Mouse (Mus musculus): Measurements from ENCODE around the gene Pgbd5. TPM values are rescaled to one million over a fixed set of nuclear protein-coding genes. Genes with fewer than 3 reads are reported as not detected.

The Pgbd5 gene
- polyA plus RNA-seq, 1 experiment: 0.22 TPM

GRCm38 (mm10) chr8:124397321-124398065, 42.0 kb downstream of the Pgbd5 start:
- DNase-seq: no peak
- no peak overlapping the region for H3K4me3 ChIP-seq (ENCODE audit: control insufficient read depth, insufficient read depth, low read length)
- H3K27me3 ChIP-seq (ENCODE audit: control insufficient read depth, insufficient read depth, low read length): no peaks in the 10 kb centered on the region
- no peaks in the 10 kb centered on the region for H3K4me1 ChIP-seq (replicated peaks; ENCODE audit: control insufficient read depth, insufficient read depth, low read length)
- 85% methylated on average over 11 of the region's 11 CpGs for WGBS
- no peaks in the 10 kb centered on the region for H3K36me3 ChIP-seq (ENCODE audit: control insufficient read depth, insufficient read depth, low read length)
- TF ChIP-seq CTCF (IDR thresholded peaks at IDR 0.05; ENCODE audit: borderline replicate concordance, control insufficient read depth, extremely low read depth, insufficient read depth, low read length, poor library complexity): no peak
- no peak for TF ChIP-seq POLR2A (IDR thresholded peaks at IDR 0.05; ENCODE audit: control insufficient read depth, extremely low read depth, insufficient read depth, low read length, poor library complexity)
- H3K27ac ChIP-seq (ENCODE audit: control insufficient read depth, insufficient read depth, low read length): no peak overlapping the region

- no peaks in the 10 kb centered on the region for H3K4me1 ChIP-seq (replicated peaks; ENCODE audit: control insufficient read depth, insufficient read depth, low read length)
- no peak overlapping the region for H3K27ac ChIP-seq (ENCODE audit: control insufficient read depth, insufficient read depth, low read length)
- H3K4me3 ChIP-seq (ENCODE audit: control insufficient read depth, insufficient read depth, low read length): no peak overlapping the region
- H3K36me3 ChIP-seq (ENCODE audit: control insufficient read depth, insufficient read depth, low read length): no peaks in the 10 kb centered on the region
- TF ChIP-seq POLR2A (IDR thresholded peaks at IDR 0.05; ENCODE audit: control insufficient read depth, extremely low read depth, insufficient read depth, low read length, poor library complexity): no peak
- WGBS: 91% methylated on average over 2 of the region's 2 CpGs
- no peak for DNase-seq
- no peaks in the 10 kb centered on the region for H3K27me3 ChIP-seq (ENCODE audit: control insufficient read depth, insufficient read depth, low read length)
Measured at GRCm38 (mm10) chr8:124396531-124396930, 42.9 kb downstream of the Pgbd5 start.

- Histone ChIP-seq H3K36me3 (ENCODE audit: control insufficient read depth, insufficient read depth, low read length) (no peaks in the 10 kb centered on the region), H3K4me3 (ENCODE audit: control insufficient read depth, insufficient read depth, low read length) (no peak overlapping the region), H3K27ac (ENCODE audit: control insufficient read depth, insufficient read depth, low read length) (no peak overlapping the region), H3K27me3 (ENCODE audit: control insufficient read depth, insufficient read depth, low read length) (no peaks in the 10 kb centered on the region), H3K4me1 (replicated peaks; ENCODE audit: control insufficient read depth, insufficient read depth, low read length) (no peaks in the 10 kb centered on the region)
- WGBS: 79% methylated on average over 7 of the region's 7 CpGs
- TF ChIP-seq CTCF (IDR thresholded peaks at IDR 0.05; ENCODE audit: borderline replicate concordance, control insufficient read depth, extremely low read depth, insufficient read depth, low read length, poor library complexity) (no peak), POLR2A (IDR thresholded peaks at IDR 0.05; ENCODE audit: control insufficient read depth, extremely low read depth, insufficient read depth, low read length, poor library complexity) (no peak)
- DNase-seq: no peak
Measured at GRCm38 (mm10) chr8:124395392-124395791, 44.1 kb downstream of the Pgbd5 start.

GRCm38 (mm10) chr8:124394951-124395350, 44.5 kb downstream of the Pgbd5 start:
- H3K36me3 ChIP-seq (ENCODE audit: control insufficient read depth, insufficient read depth, low read length): no peaks in the 10 kb centered on the region
- no peak for DNase-seq
- H3K27me3 ChIP-seq (ENCODE audit: control insufficient read depth, insufficient read depth, low read length): no peaks in the 10 kb centered on the region
- H3K4me3 ChIP-seq (ENCODE audit: control insufficient read depth, insufficient read depth, low read length): no peak overlapping the region
- no peaks in the 10 kb centered on the region for H3K4me1 ChIP-seq (replicated peaks; ENCODE audit: control insufficient read depth, insufficient read depth, low read length)
- WGBS: 90% methylated on average over 7 of the region's 7 CpGs
- no peak for TF ChIP-seq POLR2A (IDR thresholded peaks at IDR 0.05; ENCODE audit: control insufficient read depth, extremely low read depth, insufficient read depth, low read length, poor library complexity)
- TF ChIP-seq CTCF (IDR thresholded peaks at IDR 0.05; ENCODE audit: borderline replicate concordance, control insufficient read depth, extremely low read depth, insufficient read depth, low read length, poor library complexity): no peak
- H3K27ac ChIP-seq (ENCODE audit: control insufficient read depth, insufficient read depth, low read length): no peak overlapping the region

GRCm38 (mm10) chr8:124393927-124394326, 45.5 kb downstream of the Pgbd5 start:
- TF ChIP-seq POLR2A (IDR thresholded peaks at IDR 0.05; ENCODE audit: control insufficient read depth, extremely low read depth, insufficient read depth, low read length, poor library complexity) (no peak), CTCF (IDR thresholded peaks at IDR 0.05; ENCODE audit: borderline replicate concordance, control insufficient read depth, extremely low read depth, insufficient read depth, low read length, poor library complexity) (no peak)
- H3K4me3 ChIP-seq (ENCODE audit: control insufficient read depth, insufficient read depth, low read length): no peak overlapping the region
- no peaks in the 10 kb centered on the region for H3K27me3 ChIP-seq (ENCODE audit: control insufficient read depth, insufficient read depth, low read length)
- no peaks in the 10 kb centered on the region for H3K36me3 ChIP-seq (ENCODE audit: control insufficient read depth, insufficient read depth, low read length)
- no peaks in the 10 kb centered on the region for H3K4me1 ChIP-seq (replicated peaks; ENCODE audit: control insufficient read depth, insufficient read depth, low read length)
- H3K27ac ChIP-seq (ENCODE audit: control insufficient read depth, insufficient read depth, low read length): no peak overlapping the region
- no peak for DNase-seq
- 82% methylated on average over 4 of the region's 4 CpGs for WGBS

- no peak overlapping the region for H3K27ac ChIP-seq (ENCODE audit: control insufficient read depth, insufficient read depth, low read length)
- WGBS: 88% methylated on average over 5 of the region's 5 CpGs
Measured at GRCm38 (mm10) chr8:124393013-124393412, 46.4 kb downstream of the Pgbd5 start.

More at GRCm38 (mm10) chr8:124393013-124393412, 46.4 kb downstream of the Pgbd5 start:
- Histone ChIP-seq H3K36me3 (ENCODE audit: control insufficient read depth, insufficient read depth, low read length) (no peaks in the 10 kb centered on the region), H3K4me1 (replicated peaks; ENCODE audit: control insufficient read depth, insufficient read depth, low read length) (no peaks in the 10 kb centered on the region), H3K27me3 (ENCODE audit: control insufficient read depth, insufficient read depth, low read length) (no peaks in the 10 kb centered on the region), H3K4me3 (ENCODE audit: control insufficient read depth, insufficient read depth, low read length) (no peak overlapping the region)
- DNase-seq: no peak
- TF ChIP-seq CTCF (IDR thresholded peaks at IDR 0.05; ENCODE audit: borderline replicate concordance, control insufficient read depth, extremely low read depth, insufficient read depth, low read length, poor library complexity): no peak
- TF ChIP-seq POLR2A (IDR thresholded peaks at IDR 0.05; ENCODE audit: control insufficient read depth, extremely low read depth, insufficient read depth, low read length, poor library complexity): no peak

All from thymus, adult 2 months (tissue).